Mouse (Mus musculus) cerebellum, adult 2 months (tissue): ENCODE data around the gene Cdc16.

ENCODE experiments used
- CTCF ChIP-seq: fragments of 200-500 bp; IDR thresholded peaks from 2 replicates; pipeline ENCODE4 v1.5.1; 2011; ENCODE audit warnings: low read depth, mild to moderate bottlenecking, control low read depth, low read length, moderate library complexity, borderline replicate concordance; ENCODE audit not compliant: insufficient read depth
- POLR2A ChIP-seq: fragments of 200-500 bp; IDR thresholded peaks from 2 replicates; pipeline ENCODE4 v1.6.1; 2011; ENCODE audit warnings: low read length, control low read depth, borderline replicate concordance; ENCODE audit not compliant: insufficient read depth

- TF ChIP-seq CTCF (no peak), POLR2A (no peak)
Measured at GRCm38 (mm10) chr8:13793746-13794101, 36.2 kb downstream of the Cdc16 start.
